8 mouse cellular contexts compared by ENCODE assay signal in genomic region chr4:40285582-40285981, GRCm38 (mm10). TPM values are rescaled to one million over a fixed set of nuclear protein-coding genes. Genes with fewer than 3 reads are reported as not detected.
A peak's percentile ranks its signal among the peaks of the same experiment; 100 is the strongest.
DNase-seq lines count a peak whose midpoint lies in the region; ATAC-seq lines count a peak whose summit lies in the region.

No protein-coding gene starts in this region.

- peak; percentile 34 for DNase-seq in midbrain, embryonic 10.5 days (ENCODE audit: low spot score)
- DNase-seq in adrenal gland, adult (ENCODE audit: inconsistent age in 2 of 2, low spot score in 1 of 2), result peak; percentile 70 to 93
- peak; percentile 80 for DNase-seq in embryo, embryonic 10.5 days (ENCODE audit: low spot score)
- DNase-seq in limb, embryonic 10.5 days (ENCODE audit: low spot score), result peak; percentile 69
- peak; percentile 53 for DNase-seq in retina, postnatal 7 days (ENCODE audit: low read depth, low spot score)
- DNase-seq in urinary bladder, postnatal 25 days (ENCODE audit: low spot score), result peak; percentile 70

- ATAC-seq in midbrain, embryonic 13.5 days, result no peak
- ATAC-seq in inflammation-experienced regulatory T-cells, adult 6 months, result peak; percentile 87

- H3K9me3 ChIP-seq in midbrain, embryonic 10.5 days (replicated peaks), result peaks cover 3% of the 10 kb centered on the region; the same call in 1 of the 2 replicates
- H3K9me3 ChIP-seq in midbrain, embryonic 13.5 days, result no peaks in the 10 kb centered on the region
- no peaks in the 10 kb centered on the region for H3K9me3 ChIP-seq in limb, embryonic 10.5 days (replicated peaks)

- H3K9ac ChIP-seq in midbrain, embryonic 13.5 days (replicated peaks), result no peak overlapping the region

- H3K27ac ChIP-seq in midbrain, embryonic 10.5 days (replicated peaks), result no peak overlapping the region
- H3K27ac ChIP-seq in midbrain, embryonic 13.5 days, result no peak overlapping the region
- H3K27ac ChIP-seq in limb, embryonic 10.5 days, result no peak overlapping the region

- no peaks in the 10 kb centered on the region for H3K36me3 ChIP-seq in midbrain, embryonic 10.5 days
- H3K36me3 ChIP-seq in midbrain, embryonic 13.5 days, result no peaks in the 10 kb centered on the region
- no peaks in the 10 kb centered on the region for H3K36me3 ChIP-seq in limb, embryonic 10.5 days

- H3K27me3 ChIP-seq in midbrain, embryonic 10.5 days (ENCODE audit: low read depth, poor library complexity, severe bottlenecking), result no peaks in the 10 kb centered on the region
- no peaks in the 10 kb centered on the region for H3K27me3 ChIP-seq in midbrain, embryonic 13.5 days
- H3K27me3 ChIP-seq in limb, embryonic 10.5 days (ENCODE audit: low read depth, poor library complexity, severe bottlenecking), result no peaks in the 10 kb centered on the region

- no peak overlapping the region for H3K4me3 ChIP-seq in midbrain, embryonic 10.5 days
- no peak overlapping the region for H3K4me3 ChIP-seq in midbrain, embryonic 13.5 days (replicated peaks)
- no peak overlapping the region for H3K4me3 ChIP-seq in limb, embryonic 10.5 days

- 22% methylated on average over 4 of the region's 4 CpGs for WGBS in midbrain, embryonic 10.5 days
- 20% methylated on average over 4 of the region's 4 CpGs for WGBS in midbrain, embryonic 13.5 days
- WGBS in limb, embryonic 10.5 days, result 26% methylated on average over 4 of the region's 4 CpGs

- H3K4me2 ChIP-seq in midbrain, embryonic 13.5 days (replicated peaks), result no peak overlapping the region

- no peaks in the 10 kb centered on the region for H3K4me1 ChIP-seq in midbrain, embryonic 10.5 days
- H3K4me1 ChIP-seq in midbrain, embryonic 13.5 days (replicated peaks), result no peaks in the 10 kb centered on the region
- H3K4me1 ChIP-seq in limb, embryonic 10.5 days, result no peaks in the 10 kb centered on the region

RNA-seq across cellular contexts. Expression of gene Ndufb6, which starts 6.4 kb away (rescaled TPM):
- 300 and 311 TPM in 2 replicates for polyA plus RNA-seq in midbrain, embryonic 10.5 days (2016; fragmentation: Nextera tagmentation; extraction: Ambion mirVana)
- polyA plus RNA-seq in midbrain, embryonic 13.5 days (2015; fragmentation: Nextera tagmentation; extraction: Ambion mirVana), result 280 and 282 TPM in 2 replicates
- 100 to 1,000 TPM; 108 to 167 (median 111) TPM for polyA plus RNA-seq in inflammation-experienced regulatory T-cells, adult 6 months (2017; shearing (Covaris generic))
- 321 and 322 TPM in 2 replicates for polyA plus RNA-seq in limb, embryonic 10.5 days (2016; fragmentation: Nextera tagmentation; extraction: Ambion mirVana)

RNA-seq across cellular contexts. Expression of gene Topors, which starts 15.9 kb away (rescaled TPM):
- polyA plus RNA-seq in midbrain, embryonic 10.5 days (2016; fragmentation: Nextera tagmentation; extraction: Ambion mirVana), result 45.4 and 46.9 TPM in 2 replicates
- 35.0 and 36.7 TPM in 2 replicates for polyA plus RNA-seq in midbrain, embryonic 13.5 days (2015; fragmentation: Nextera tagmentation; extraction: Ambion mirVana)
- 10 to 100 TPM; 15.0 to 19.3 (median 16.7) TPM for polyA plus RNA-seq in inflammation-experienced regulatory T-cells, adult 6 months (2017; shearing (Covaris generic))
- 46.7 and 54.3 TPM in 2 replicates for polyA plus RNA-seq in limb, embryonic 10.5 days (2016; fragmentation: Nextera tagmentation; extraction: Ambion mirVana)

RNA-seq across cellular contexts. Expression of gene Smim27, which starts 16.2 kb away (rescaled TPM):
- polyA plus RNA-seq in midbrain, embryonic 10.5 days (2016; fragmentation: Nextera tagmentation; extraction: Ambion mirVana), result 24.4 and 28.6 TPM in 2 replicates
- 20.9 and 23.0 TPM in 2 replicates for polyA plus RNA-seq in midbrain, embryonic 13.5 days (2015; fragmentation: Nextera tagmentation; extraction: Ambion mirVana)
- 10 to 100 TPM; 20.1 to 74.9 (median 45.7) TPM for polyA plus RNA-seq in inflammation-experienced regulatory T-cells, adult 6 months (2017; shearing (Covaris generic))
- 15.6 and 21.5 TPM in 2 replicates for polyA plus RNA-seq in limb, embryonic 10.5 days (2016; fragmentation: Nextera tagmentation; extraction: Ambion mirVana)

RNA-seq across cellular contexts. Expression of gene Ddx58, which starts 46.0 kb away (rescaled TPM):
- 2.6 and 3.4 TPM in 2 replicates for polyA plus RNA-seq in midbrain, embryonic 10.5 days (2016; fragmentation: Nextera tagmentation; extraction: Ambion mirVana)
- polyA plus RNA-seq in midbrain, embryonic 13.5 days (2015; fragmentation: Nextera tagmentation; extraction: Ambion mirVana), result 3.0 and 3.1 TPM in 2 replicates
- 10 to 100 TPM; 77.8 to 93.7 (median 80.8) TPM for polyA plus RNA-seq in inflammation-experienced regulatory T-cells, adult 6 months (2017; shearing (Covaris generic))
- polyA plus RNA-seq in limb, embryonic 10.5 days (2016; fragmentation: Nextera tagmentation; extraction: Ambion mirVana), result 2.0 and 3.7 TPM in 2 replicates
